Mouse (Mus musculus) neural tube, embryonic 15.5 days (tissue): ENCODE data around the gene Pcdh9. TPM values are rescaled to one million over a fixed set of nuclear protein-coding genes. Genes with fewer than 3 reads are reported as not detected.
"Not testable (repeated sequence)": the region's sequence is repeated elsewhere in the genome, so short reads cannot be mapped to it uniquely, and the experiment has no call there.

ENCODE experiments used
- ATAC-seq: fragments of 200-750 bp; cut with Nextera tagmentation; 2 replicates; pipeline ENCODE4 v1.8.0; 2017; ENCODE audit warnings: mild to moderate bottlenecking, moderate TSS enrichment, moderate library complexity; ENCODE audit not compliant: low FRiP score
- H3K27ac ChIP-seq: fragments of 300-500 bp; sonication (generic); replicated peaks from 2 replicates; pipeline ENCODE4 v1.5.1; 2015; ENCODE audit warnings: mild to moderate bottlenecking, inconsistent platforms
- H3K27me3 ChIP-seq: fragments of 300-500 bp; sonication (generic); replicated peaks from 2 replicates; pipeline ENCODE4 v1.6.1; 2015; ENCODE audit warnings: inconsistent platforms
- H3K36me3 ChIP-seq: fragments of 300-500 bp; sonication (generic); 2 replicates; pipeline ENCODE4 v1.6.1; 2015; ENCODE audit warnings: inconsistent platforms
- H3K4me1 ChIP-seq: fragments of 300-500 bp; sonication (generic); 2 replicates; pipeline ENCODE4 v1.6.1; 2015; ENCODE audit warnings: inconsistent platforms
- H3K4me2 ChIP-seq: fragments of 300-500 bp; sonication (generic); 2 replicates; pipeline ENCODE4 v1.6.1; 2015; ENCODE audit warnings: inconsistent platforms, mild to moderate bottlenecking, moderate library complexity
- H3K4me3 ChIP-seq: fragments of 300-500 bp; sonication (generic); replicated peaks from 2 replicates; pipeline ENCODE4 v1.5.1; 2015; ENCODE audit warnings: mild to moderate bottlenecking, inconsistent platforms
- H3K9ac ChIP-seq: fragments of 300-500 bp; sonication (generic); replicated peaks from 2 replicates; pipeline ENCODE4 v1.6.1; 2015; ENCODE audit warnings: mild to moderate bottlenecking, inconsistent platforms
- H3K9me3 ChIP-seq: fragments of 300-500 bp; sonication (generic); replicated peaks from 2 replicates; pipeline ENCODE4 v1.6.1; 2016; ENCODE audit warnings: inconsistent platforms
- WGBS: fragments of 180-500 bp; shearing (Covaris S2); methylation state at CpG from one replicate; pipeline ENCODE4 v1.1.7; 2015; ENCODE audit warnings: mixed read lengths; 5-methylcytosine and 5-hydroxymethylcytosine counted together
- polyA plus RNA-seq: library from polyadenylated mRNA; unstranded; fragments of >200 nt; fragmentation: Nextera tagmentation; extraction: Ambion mirVana; gene quantifications from 2 replicates; pipeline ENCODE4 v1.2.1, GENCODE M21; 2015

Pcdh9 gene
- polyA plus RNA-seq, 1 experiment from 2014 or later: 192 TPM

GRCm38 (mm10) chr14:93274767-93275166 lies 615.7 kb downstream of the Pcdh9 start:
- H3K4me2 ChIP-seq: no peak overlapping the region
- no peak overlapping the region for H3K9ac ChIP-seq
- H3K27me3 ChIP-seq: no peaks in the 10 kb centered on the region
- H3K4me3 ChIP-seq: no peak overlapping the region
- no peak for ATAC-seq
- no peaks in the 10 kb centered on the region for H3K9me3 ChIP-seq
- no peaks in the 10 kb centered on the region for H3K4me1 ChIP-seq
- no peaks in the 10 kb centered on the region for H3K36me3 ChIP-seq
- no peak overlapping the region for H3K27ac ChIP-seq

- H3K9ac ChIP-seq: no peak overlapping the region
- no peak overlapping the region for H3K4me2 ChIP-seq
- ATAC-seq: no peak
- no peaks in the 10 kb centered on the region for H3K36me3 ChIP-seq
- no peaks in the 10 kb centered on the region for H3K4me1 ChIP-seq
- H3K4me3 ChIP-seq: no peak overlapping the region
- WGBS: 56% methylated on average over 1 of the region's 1 CpGs
- H3K9me3 ChIP-seq: no peaks in the 10 kb centered on the region
- H3K27me3 ChIP-seq: no peaks in the 10 kb centered on the region
- no peak overlapping the region for H3K27ac ChIP-seq
Observed at GRCm38 (mm10) chr14:93253411-93253810, 637.1 kb downstream of the Pcdh9 start.

GRCm38 (mm10) chr14:93240263-93240662 lies 650.2 kb downstream of the Pcdh9 start:
- Histone ChIP-seq H3K27ac (no peak overlapping the region), H3K4me1 (no peaks in the 10 kb centered on the region), H3K27me3 (no peaks in the 10 kb centered on the region), H3K9ac (no peak overlapping the region), H3K9me3 (no peaks in the 10 kb centered on the region), H3K4me3 (no peak overlapping the region), H3K4me2 (no peak overlapping the region), H3K36me3 (no peaks in the 10 kb centered on the region)
- WGBS: 78% methylated on average over 3 of the region's 3 CpGs
- ATAC-seq: no peak

GRCm38 (mm10) chr14:93234333-93234732 lies 656.1 kb downstream of the Pcdh9 start:
- Histone ChIP-seq H3K27me3 (no peaks in the 10 kb centered on the region), H3K4me2 (no peak overlapping the region), H3K9me3 (no peaks in the 10 kb centered on the region), H3K4me3 (no peak overlapping the region), H3K36me3 (no peaks in the 10 kb centered on the region), H3K27ac (no peak overlapping the region), H3K9ac (no peak overlapping the region), H3K4me1 (peaks cover 4% of the 10 kb centered on the region; the same call in 1 of the 2 replicates)
- no peak for ATAC-seq
- 41% methylated on average over 3 of the region's 3 CpGs for WGBS

- Histone ChIP-seq H3K4me3 (no peak overlapping the region), H3K27ac (no peak overlapping the region), H3K27me3 (no peaks in the 10 kb centered on the region), H3K9ac (no peak overlapping the region), H3K9me3 (no peaks in the 10 kb centered on the region), H3K36me3 (no peaks in the 10 kb centered on the region), H3K4me2 (no peak overlapping the region), H3K4me1 (peaks cover 4% of the 10 kb centered on the region; the same call in 1 of the 2 replicates)
- 0 out of 2 replicates have a peak, but pooled peaks have one; percentile 41 for ATAC-seq
- WGBS: 17% methylated on average over 6 of the region's 6 CpGs
Observed at GRCm38 (mm10) chr14:93233599-93233998, 656.9 kb downstream of the Pcdh9 start.

- WGBS: 98% methylated on average over 6 of the region's 15 CpGs
- H3K27ac ChIP-seq, H3K4me3 ChIP-seq, H3K4me2 ChIP-seq, ATAC-seq, H3K9ac ChIP-seq, H3K9me3 ChIP-seq, H3K36me3 ChIP-seq, H3K27me3 ChIP-seq, H3K4me1 ChIP-seq: not testable (repeated sequence)
Observed at GRCm38 (mm10) chr14:93214846-93215245, 675.6 kb downstream of the Pcdh9 start.

- no peak overlapping the region for H3K4me2 ChIP-seq
- no peak for ATAC-seq
Observed at GRCm38 (mm10) chr14:93199791-93200190, 690.7 kb downstream of the Pcdh9 start.

GRCm38 (mm10) chr14:93182606-93183491 lies 707.6 kb downstream of the Pcdh9 start:
- Histone ChIP-seq H3K4me2 (no peak overlapping the region), H3K36me3 (no peaks in the 10 kb centered on the region), H3K4me1 (no peaks in the 10 kb centered on the region), H3K4me3 (no peak overlapping the region), H3K9me3 (no peaks in the 10 kb centered on the region), H3K27ac (no peak overlapping the region), H3K27me3 (no peaks in the 10 kb centered on the region), H3K9ac (no peak overlapping the region)
- 87% methylated on average over 9 of the region's 9 CpGs for WGBS
- ATAC-seq: no peak

More at GRCm38 (mm10) chr14:93199791-93200190, 690.7 kb downstream of the Pcdh9 start:
- Histone ChIP-seq H3K27me3 (no peaks in the 10 kb centered on the region), H3K27ac (no peak overlapping the region), H3K9me3 (no peaks in the 10 kb centered on the region), H3K9ac (no peak overlapping the region), H3K4me3 (no peak overlapping the region), H3K4me1 (no peaks in the 10 kb centered on the region), H3K36me3 (no peaks in the 10 kb centered on the region)
- 66% methylated on average over 2 of the region's 2 CpGs for whole genome bisulfite sequencing

GRCm38 (mm10) chr14:93169201-93169600 lies 721.3 kb downstream of the Pcdh9 start:
- no peaks in the 10 kb centered on the region for H3K27me3 ChIP-seq
- no peak overlapping the region for H3K4me2 ChIP-seq
- no peak overlapping the region for H3K4me3 ChIP-seq
- ATAC-seq: peak; percentile 77
- no peaks in the 10 kb centered on the region for H3K36me3 ChIP-seq
- H3K9ac ChIP-seq: no peak overlapping the region
- H3K27ac ChIP-seq: no peak overlapping the region
- no peaks in the 10 kb centered on the region for H3K4me1 ChIP-seq
- no peaks in the 10 kb centered on the region for H3K9me3 ChIP-seq

- WGBS: 60% methylated on average over 2 of the region's 2 CpGs
- Histone ChIP-seq H3K27ac (no peak overlapping the region), H3K4me3 (no peak overlapping the region), H3K9me3 (no peaks in the 10 kb centered on the region), H3K9ac (no peak overlapping the region), H3K36me3 (no peaks in the 10 kb centered on the region), H3K27me3 (no peaks in the 10 kb centered on the region), H3K4me2 (no peak overlapping the region), H3K4me1 (0 out of 2 replicates have a peak, but pooled peaks cover 2% of the 10 kb centered on the region)
- no peak for ATAC-seq
Observed at GRCm38 (mm10) chr14:93168367-93168766, 722.1 kb downstream of the Pcdh9 start.

GRCm38 (mm10) chr14:93143414-93143813 lies 747.1 kb downstream of the Pcdh9 start:
- no peaks in the 10 kb centered on the region for H3K9me3 ChIP-seq
- 86% methylated on average over 6 of the region's 6 CpGs for WGBS
- H3K27ac ChIP-seq: no peak overlapping the region
- ATAC-seq: no peak
- no peaks in the 10 kb centered on the region for H3K4me1 ChIP-seq
- no peaks in the 10 kb centered on the region for H3K36me3 ChIP-seq
- no peak overlapping the region for H3K9ac ChIP-seq
- no peaks in the 10 kb centered on the region for H3K27me3 ChIP-seq
- no peak overlapping the region for H3K4me2 ChIP-seq
- no peak overlapping the region for H3K4me3 ChIP-seq

- Histone ChIP-seq H3K4me2 (no peak overlapping the region), H3K36me3 (no peaks in the 10 kb centered on the region), H3K4me3 (no peak overlapping the region), H3K27me3 (no peaks in the 10 kb centered on the region), H3K9me3 (no peaks in the 10 kb centered on the region), H3K4me1 (no peaks in the 10 kb centered on the region), H3K9ac (no peak overlapping the region), H3K27ac (no peak overlapping the region)
- WGBS: 75% methylated on average over 4 of the region's 4 CpGs
- no peak for ATAC-seq
Observed at GRCm38 (mm10) chr14:93142076-93142475, 748.4 kb downstream of the Pcdh9 start.
